Mouse (Mus musculus): ENCODE measurements around the gene Tmtc1.

Gene Tmtc1

GRCm38 (mm10) chr6:148241685-148242084, 202.5 kb downstream of the Tmtc1 start:
- DNase-seq (ENCODE audit: low read depth): no peak

- DNase-seq (ENCODE audit: low read depth): no peak
These were observed 204.9 kb downstream of the Tmtc1 start for GRCm38 (mm10) chr6:148239311-148239710.

GRCm38 (mm10) chr6:148237453-148237852, 206.7 kb downstream of the Tmtc1 start:
- DNase-seq (ENCODE audit: low read depth): no peak

GRCm38 (mm10) chr6:148234105-148234828, 209.9 kb downstream of the Tmtc1 start:
- DNase-seq (ENCODE audit: low read depth): no peak

GRCm38 (mm10) chr6:148227542-148227941, 216.6 kb downstream of the Tmtc1 start:
- no peak for DNase-seq (ENCODE audit: low read depth)

GRCm38 (mm10) chr6:148222686-148223085, 221.5 kb downstream of the Tmtc1 start:
- no peak for DNase-seq (ENCODE audit: low read depth)

GRCm38 (mm10) chr6:148218235-148219076, 225.7 kb downstream of the Tmtc1 start:
- DNase-seq (ENCODE audit: low read depth): no peak

GRCm38 (mm10) chr6:148216752-148217151, 227.4 kb downstream of the Tmtc1 start:
- no peak for DNase-seq (ENCODE audit: low read depth)

GRCm38 (mm10) chr6:148214765-148215164, 229.4 kb downstream of the Tmtc1 start:
- peak; percentile 84 for DNase-seq (ENCODE audit: low read depth)

GRCm38 (mm10) chr6:148211897-148212680, 232.1 kb downstream of the Tmtc1 start, which contains the start of gene Ergic2:
Gene Ergic2, minus strand, starts transcription at chr6:148212374.
- DNase-seq (ENCODE audit: low read depth): peak; percentile 100

GRCm38 (mm10) chr6:148211391-148211876, 232.8 kb downstream of the Tmtc1 start:
- DNase-seq (ENCODE audit: low read depth): peak; percentile 40

GRCm38 (mm10) chr6:148207522-148207921, 236.7 kb downstream of the Tmtc1 start:
- DNase-seq (ENCODE audit: low read depth): no peak

- no peak for DNase-seq (ENCODE audit: low read depth)
These were observed 239.1 kb downstream of the Tmtc1 start for GRCm38 (mm10) chr6:148205134-148205533.

GRCm38 (mm10) chr6:148199729-148200128, 244.5 kb downstream of the Tmtc1 start:
- DNase-seq (ENCODE audit: low read depth): no peak

- DNase-seq (ENCODE audit: low read depth): no peak
These were observed 245.0 kb downstream of the Tmtc1 start for GRCm38 (mm10) chr6:148199177-148199576.

- no peak for DNase-seq (ENCODE audit: low read depth)
These were observed 250.1 kb downstream of the Tmtc1 start for GRCm38 (mm10) chr6:148193972-148194701.

GRCm38 (mm10) chr6:148185694-148186093, 258.5 kb downstream of the Tmtc1 start:
- DNase-seq (ENCODE audit: low read depth): no peak

Measured in NIH3T3 (cell line).